Mouse (Mus musculus): ENCODE data around the gene Mfsd2a. TPM values are rescaled to one million over a fixed set of nuclear protein-coding genes. Genes with fewer than 3 reads are reported as not detected.

Gene Mfsd2a
- polyA plus RNA-seq, 1 experiment: 7.5 TPM

- Histone ChIP-seq H3K36me3 (ENCODE audit: control insufficient read depth, insufficient read depth) (no peaks in the 10 kb centered on the region), H3K4me2 (ENCODE audit: low read depth) (no peak overlapping the region), H3K4me3 (no peak overlapping the region), H3K79me2 (ENCODE audit: control insufficient read depth, insufficient read depth) (no peaks in the 10 kb centered on the region), H3ac (ENCODE audit: control insufficient read depth, insufficient read length) (no peak overlapping the region), H3K27me3 (ENCODE audit: control insufficient read depth, insufficient read depth, insufficient read length) (peaks cover 5% of the 10 kb centered on the region)
- no peak for TF ChIP-seq POLR2AphosphoS2 (IDR thresholded peaks at IDR 0.05; ENCODE audit: insufficient read length, low read depth)
- no peak for TF ChIP-seq POLR2A (IDR thresholded peaks at IDR 0.05; ENCODE audit: insufficient read length, low read depth)
- TF ChIP-seq E2F4 (IDR thresholded peaks at IDR 0.05; ENCODE audit: insufficient read depth): no peak
- TF ChIP-seq MYOD1 (IDR thresholded peaks at IDR 0.05; ENCODE audit: control insufficient read depth in 1 of 3, insufficient read length in 2 of 3, low read depth in 2 of 3): no peak
Observed at GRCm38 (mm10) chr4:122981238-122981637, 20.2 kb upstream of the Mfsd2a start.

GRCm38 (mm10) chr4:122980684-122981083, 19.7 kb upstream of the Mfsd2a start:
- no peak overlapping the region for H3K4me2 ChIP-seq (ENCODE audit: low read depth)
- H3ac ChIP-seq (ENCODE audit: control insufficient read depth, insufficient read length): no peak overlapping the region
- H3K79me2 ChIP-seq (ENCODE audit: control insufficient read depth, insufficient read depth): no peaks in the 10 kb centered on the region
- no peak overlapping the region for H3K4me3 ChIP-seq
- TF ChIP-seq E2F4 (IDR thresholded peaks at IDR 0.05; ENCODE audit: insufficient read depth): no peak
- TF ChIP-seq USF1 (IDR thresholded peaks at IDR 0.05; ENCODE audit: low read depth): no peak
- TF ChIP-seq REST (IDR thresholded peaks at IDR 0.05; ENCODE audit: insufficient read depth, insufficient read length): no peak
- H3K27me3 ChIP-seq (ENCODE audit: control insufficient read depth, insufficient read depth, insufficient read length): peaks cover 5% of the 10 kb centered on the region
- no peaks in the 10 kb centered on the region for H3K36me3 ChIP-seq (ENCODE audit: control insufficient read depth, insufficient read depth)

- peaks cover 5% of the 10 kb centered on the region for H3K27me3 ChIP-seq (ENCODE audit: control insufficient read depth, insufficient read depth, insufficient read length)
Observed at GRCm38 (mm10) chr4:122979826-122980225, 18.8 kb upstream of the Mfsd2a start.

GRCm38 (mm10) chr4:122978850-122979249, 17.9 kb upstream of the Mfsd2a start:
- H3K79me2 ChIP-seq (ENCODE audit: control insufficient read depth, insufficient read depth): no peaks in the 10 kb centered on the region
- H3K4me2 ChIP-seq (ENCODE audit: low read depth): no peak overlapping the region
- peaks cover 5% of the 10 kb centered on the region for H3K27me3 ChIP-seq (ENCODE audit: control insufficient read depth, insufficient read depth, insufficient read length)
- TF ChIP-seq SRF (IDR thresholded peaks at IDR 0.05; ENCODE audit: control insufficient read depth, insufficient read length, low read depth): no peak
- no peak for TF ChIP-seq MYOG (IDR thresholded peaks at IDR 0.05; ENCODE audit: control insufficient read depth in 1 of 3, insufficient read depth in 1 of 3, insufficient read length in 2 of 3, low read depth in 2 of 3)
- no peak for TF ChIP-seq CEBPB (IDR thresholded peaks at IDR 0.05; ENCODE audit: insufficient read depth, poor library complexity, severe bottlenecking)
- no peak for TF ChIP-seq TCF12 (IDR thresholded peaks at IDR 0.05; ENCODE audit: insufficient read depth, poor library complexity, severe bottlenecking)
- TF ChIP-seq E2F4 (IDR thresholded peaks at IDR 0.05; ENCODE audit: insufficient read depth): no peak
- TF ChIP-seq MYOD1 (IDR thresholded peaks at IDR 0.05; ENCODE audit: control insufficient read depth in 1 of 3, insufficient read length in 2 of 3, low read depth in 2 of 3): no peak
- TF ChIP-seq REST (IDR thresholded peaks at IDR 0.05; ENCODE audit: insufficient read depth, insufficient read length): no peak
- TF ChIP-seq MAX (IDR thresholded peaks at IDR 0.05; ENCODE audit: low read depth): no peak
- no peak for TF ChIP-seq POLR2A (IDR thresholded peaks at IDR 0.05; ENCODE audit: insufficient read length, low read depth)
- no peak for TF ChIP-seq TCF3 (IDR thresholded peaks at IDR 0.05; ENCODE audit: insufficient read length, low read depth)
- H3K36me3 ChIP-seq (ENCODE audit: control insufficient read depth, insufficient read depth): no peaks in the 10 kb centered on the region
- H3K4me3 ChIP-seq: no peak overlapping the region
- H3ac ChIP-seq (ENCODE audit: control insufficient read depth, insufficient read length): no peak overlapping the region

More at GRCm38 (mm10) chr4:122979826-122980225, 18.8 kb upstream of the Mfsd2a start:
- Histone ChIP-seq H3K36me3 (ENCODE audit: control insufficient read depth, insufficient read depth) (no peaks in the 10 kb centered on the region), H3K79me2 (ENCODE audit: control insufficient read depth, insufficient read depth) (no peaks in the 10 kb centered on the region), H3K4me2 (ENCODE audit: low read depth) (no peak overlapping the region), H3K4me3 (no peak overlapping the region), H3ac (ENCODE audit: control insufficient read depth, insufficient read length) (no peak overlapping the region)
- TF ChIP-seq E2F4 (IDR thresholded peaks at IDR 0.05; ENCODE audit: insufficient read depth): no peak
- TF ChIP-seq MAX (IDR thresholded peaks at IDR 0.05; ENCODE audit: low read depth): no peak
- no peak for TF ChIP-seq SRF (IDR thresholded peaks at IDR 0.05; ENCODE audit: control insufficient read depth, insufficient read length, low read depth)
- no peak for TF ChIP-seq POLR2AphosphoS2 (IDR thresholded peaks at IDR 0.05; ENCODE audit: insufficient read length, low read depth)
- no peak for TF ChIP-seq TCF3 (IDR thresholded peaks at IDR 0.05; ENCODE audit: insufficient read length, low read depth)
- no peak for TF ChIP-seq MYOD1 (IDR thresholded peaks at IDR 0.05; ENCODE audit: control insufficient read depth in 1 of 3, insufficient read length in 2 of 3, low read depth in 2 of 3)
- TF ChIP-seq TCF12 (IDR thresholded peaks at IDR 0.05; ENCODE audit: insufficient read depth, poor library complexity, severe bottlenecking): no peak
- TF ChIP-seq CEBPB (IDR thresholded peaks at IDR 0.05; ENCODE audit: insufficient read depth, poor library complexity, severe bottlenecking): no peak
- no peak for TF ChIP-seq USF1 (IDR thresholded peaks at IDR 0.05; ENCODE audit: low read depth)
- TF ChIP-seq MYOG (IDR thresholded peaks at IDR 0.05; ENCODE audit: control insufficient read depth in 1 of 3, insufficient read depth in 1 of 3, insufficient read length in 2 of 3, low read depth in 2 of 3): no peak

DNA sequence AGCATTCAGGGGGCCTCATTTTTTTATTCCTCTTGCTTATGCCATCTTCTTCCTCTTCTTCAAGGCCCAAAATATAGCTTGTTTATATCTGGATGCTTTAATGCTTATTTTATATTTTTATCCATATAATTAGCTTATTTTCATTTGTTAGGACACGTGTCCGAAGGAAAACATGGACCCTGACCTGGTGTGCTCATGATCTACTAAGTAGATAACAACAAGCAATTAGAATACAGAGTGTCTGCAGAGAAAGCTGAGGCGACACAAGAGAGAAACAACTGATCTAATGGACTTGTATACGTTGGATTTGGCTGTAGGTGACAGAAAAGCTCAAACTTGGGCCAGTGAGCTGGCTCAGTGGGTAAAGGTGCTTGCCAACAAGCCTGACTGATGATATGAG, 15.9 kb upstream of the Mfsd2a start:
- no peak overlapping the region for H3K4me3 ChIP-seq
- TF ChIP-seq MYOD1 (IDR thresholded peaks at IDR 0.05; ENCODE audit: control insufficient read depth in 1 of 3, insufficient read length in 2 of 3, low read depth in 2 of 3) (no peak), POLR2A (IDR thresholded peaks at IDR 0.05; ENCODE audit: insufficient read length, low read depth) (no peak), MYOG (IDR thresholded peaks at IDR 0.05; ENCODE audit: control insufficient read depth in 1 of 3, insufficient read depth in 1 of 3, insufficient read length in 2 of 3, low read depth in 2 of 3) (no peak), POLR2AphosphoS2 (IDR thresholded peaks at IDR 0.05; ENCODE audit: insufficient read length, low read depth) (no peak)
- no peaks in the 10 kb centered on the region for H3K27me3 ChIP-seq (ENCODE audit: control insufficient read depth, insufficient read depth, insufficient read length)
- no peak overlapping the region for H3K4me2 ChIP-seq (ENCODE audit: low read depth)
- H3K36me3 ChIP-seq (ENCODE audit: control insufficient read depth, insufficient read depth): no peaks in the 10 kb centered on the region
- H3ac ChIP-seq (ENCODE audit: control insufficient read depth, insufficient read length): no peak overlapping the region
- H3K79me2 ChIP-seq (ENCODE audit: control insufficient read depth, insufficient read depth): no peaks in the 10 kb centered on the region

Measured in myocyte (in vitro differentiated cells).